Mouse (Mus musculus) lung, adult 2 months (tissue): ENCODE results near the gene Sipa1l2.

ENCODE experiments used
- CTCF ChIP-seq: fragments of 200-500 bp; IDR thresholded peaks from 2 replicates; pipeline ENCODE4 v1.5.1; 2011; ENCODE audit warnings: mild to moderate bottlenecking, low read length, control low read depth; ENCODE audit not compliant: insufficient read depth
- POLR2A ChIP-seq: fragments of 200-500 bp; IDR thresholded peaks from 2 replicates; pipeline ENCODE4 v1.6.1; 2011; ENCODE audit warnings: low read depth, mild to moderate bottlenecking, control low read depth, low read length, borderline replicate concordance; ENCODE audit errors: extremely low read depth

GRCm38 (mm10) chr8:125509776-125510175 is 59.8 kb downstream of the Sipa1l2 start:
- TF ChIP-seq POLR2A (no peak), CTCF (no peak)
